Mouse (Mus musculus) kidney, postnatal 10 days (tissue): ENCODE data around the gene Zfp52.

Experiments
- DNase-seq: peaks from one replicate; pipeline ENCODE4 v3.0.0; 2021; ENCODE audit warnings: mixed read lengths

The Zfp52 gene

DNA sequence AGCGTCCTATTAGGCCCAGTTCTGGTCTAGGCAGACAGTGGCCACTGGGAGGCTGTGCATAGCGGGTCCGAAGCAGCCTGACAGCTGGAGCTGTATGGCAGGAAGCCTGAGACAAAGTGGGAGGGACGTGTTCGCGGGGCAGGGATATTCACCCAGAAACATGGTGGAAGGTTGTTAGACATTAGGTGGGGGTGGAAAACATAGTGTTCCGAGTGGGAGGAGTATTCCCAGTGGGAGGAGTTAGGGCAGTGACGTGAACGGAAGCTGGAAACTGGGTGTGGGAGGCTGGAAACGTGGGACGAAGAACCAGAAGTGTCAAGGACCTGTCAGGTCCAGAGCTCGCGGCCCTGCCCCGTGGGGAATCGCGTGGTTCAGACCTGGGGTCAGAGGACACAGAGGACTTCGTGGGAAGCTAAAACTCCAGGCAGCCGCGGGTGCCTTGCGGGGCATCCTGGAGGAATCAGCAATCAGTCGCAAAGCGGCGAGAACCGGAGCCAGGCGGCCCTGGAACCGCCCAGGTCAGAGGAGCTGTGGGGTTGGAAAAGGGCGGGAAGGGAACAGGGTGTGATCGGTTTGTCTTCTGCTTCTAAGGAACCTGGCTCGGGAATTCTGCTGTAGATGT, 31.5 kb downstream of the Zfp52 start, which contains the start of gene Zfp948:
Gene Zfp948, plus strand, starts transcription at position 281 of the 622 bp plus-strand sequence.
- DNase-seq, result peak; percentile 91

GRCm38 (mm10) chr17:21567696-21568095, 32.4 kb downstream of the Zfp52 start:
- peak; percentile 53 for DNase-seq

GRCm38 (mm10) chr17:21579080-21579479, 43.7 kb downstream of the Zfp52 start:
- no peak for DNase-seq

GRCm38 (mm10) chr17:21579493-21580175, 44.3 kb downstream of the Zfp52 start:
- peak; percentile 53 for DNase-seq

DNA sequence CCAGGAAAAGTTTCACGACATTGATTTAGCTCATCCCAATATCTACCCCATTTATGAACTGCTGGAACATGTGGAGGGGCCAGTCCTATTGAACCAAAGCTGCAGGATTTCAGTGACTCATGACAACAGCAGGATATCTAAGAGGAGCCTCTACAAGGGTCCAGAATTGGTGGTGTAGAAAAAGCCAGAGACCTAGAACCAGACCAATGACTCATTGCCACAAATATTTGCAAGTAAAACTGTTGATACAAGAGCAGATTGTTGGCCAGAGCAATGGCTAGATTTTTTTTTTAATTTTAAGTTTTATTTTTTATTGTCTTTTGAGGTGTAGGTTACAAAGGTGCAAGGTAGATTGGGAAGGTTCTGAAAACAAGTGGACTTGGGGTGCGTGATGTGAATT, 50.2 kb downstream of the Zfp52 start:
- no peak for DNase-seq
